Mouse (Mus musculus): ENCODE measurements around the gene Abcc4. TPM values are rescaled to one million over a fixed set of nuclear protein-coding genes. Genes with fewer than 3 reads are reported as not detected.

Abcc4 gene
- total RNA-seq, 1 experiment, result 36.5 TPM

GRCm38 (mm10) chr14:118678279-118678985 is 27.6 kb downstream of the Abcc4 start:
- no peak overlapping the region for H3K4me3 ChIP-seq (ENCODE audit: insufficient read depth in 1 of 2, low read depth in 1 of 2, low read length in 2 of 2, poor library complexity in 1 of 2, severe bottlenecking in 1 of 2)
- DNase-seq (ENCODE audit: low read depth, low spot score), result no peak
- H3K4me1 ChIP-seq (ENCODE audit: control insufficient read depth in 2 of 2, insufficient read depth in 2 of 2, low read length in 2 of 2, poor library complexity in 1 of 2), result peaks cover 5 to 32% of the 10 kb centered on the region in 2 experiments
- H3K9me3 ChIP-seq (ENCODE audit: control insufficient read depth, insufficient read depth, low read depth, low read length), result no peaks in the 10 kb centered on the region
- no peak overlapping the region for H3K27ac ChIP-seq (ENCODE audit: insufficient read depth, low read depth, low read length, poor library complexity, severe bottlenecking)
- H3K9ac ChIP-seq (ENCODE audit: insufficient read depth, low read depth, low read length, poor library complexity, severe bottlenecking), result no peak overlapping the region
- H3K36me3 ChIP-seq (ENCODE audit: control insufficient read depth, insufficient read depth, low read length, poor library complexity, severe bottlenecking), result peaks cover 4% of the 10 kb centered on the region; the same call in 1 of the 2 replicates
- in situ Hi-C loops (cut with MboI; ENCODE audit: low sequenced_read_pairs in 2 of 2, unreplicated experiment in 2 of 2), result no loop called here
- TF ChIP-seq MAFK (IDR thresholded peaks at IDR 0.05; ENCODE audit: insufficient read depth, low read depth, low read length) (no peak), ZC3H11A (IDR thresholded peaks at IDR 0.05; ENCODE audit: borderline replicate concordance, low read depth, low read length) (no peak), CHD2 (IDR thresholded peaks at IDR 0.05; ENCODE audit: low read depth, low read length) (no peak), ZNF384 (IDR thresholded peaks at IDR 0.05; ENCODE audit: low read depth, low read length) (no peak), HCFC1 (IDR thresholded peaks at IDR 0.05; ENCODE audit: borderline replicate concordance, insufficient read depth, low read length) (no peak)

GRCm38 (mm10) chr14:118676308-118676994 is 29.6 kb downstream of the Abcc4 start:
- in situ Hi-C loops (cut with MboI; ENCODE audit: low sequenced_read_pairs in 2 of 2, unreplicated experiment in 2 of 2), result no loop called here
- no peak overlapping the region for H3K27ac ChIP-seq (ENCODE audit: insufficient read depth, low read depth, low read length, poor library complexity, severe bottlenecking)
- no peak overlapping the region for H3K4me3 ChIP-seq (ENCODE audit: insufficient read depth in 1 of 2, low read depth in 1 of 2, low read length in 2 of 2, poor library complexity in 1 of 2, severe bottlenecking in 1 of 2)
- H3K9ac ChIP-seq (ENCODE audit: insufficient read depth, low read depth, low read length, poor library complexity, severe bottlenecking), result no peak overlapping the region
- TF ChIP-seq ZC3H11A (IDR thresholded peaks at IDR 0.05; ENCODE audit: borderline replicate concordance, low read depth, low read length) (no peak), MAFK (IDR thresholded peaks at IDR 0.05; ENCODE audit: insufficient read depth, low read depth, low read length) (no peak), ZNF384 (IDR thresholded peaks at IDR 0.05; ENCODE audit: low read depth, low read length) (no peak), HCFC1 (IDR thresholded peaks at IDR 0.05; ENCODE audit: borderline replicate concordance, insufficient read depth, low read length) (no peak), CHD2 (IDR thresholded peaks at IDR 0.05; ENCODE audit: low read depth, low read length) (no peak)
- peaks cover 6 to 30% of the 10 kb centered on the region in 2 experiments for H3K4me1 ChIP-seq (ENCODE audit: control insufficient read depth in 2 of 2, insufficient read depth in 2 of 2, low read length in 2 of 2, poor library complexity in 1 of 2)
- no peaks in the 10 kb centered on the region for H3K9me3 ChIP-seq (ENCODE audit: control insufficient read depth, insufficient read depth, low read depth, low read length)
- DNase-seq (ENCODE audit: low read depth, low spot score), result no peak
- H3K36me3 ChIP-seq (ENCODE audit: control insufficient read depth, insufficient read depth, low read length, poor library complexity, severe bottlenecking), result peaks cover 8% of the 10 kb centered on the region; the same call in 1 of the 2 replicates

- Histone ChIP-seq H3K27ac (ENCODE audit: insufficient read depth, low read depth, low read length, poor library complexity, severe bottlenecking) (no peak overlapping the region), H3K36me3 (ENCODE audit: control insufficient read depth, insufficient read depth, low read length, poor library complexity, severe bottlenecking) (peaks cover 5% of the 10 kb centered on the region; the same call in 1 of the 2 replicates), H3K9me3 (ENCODE audit: control insufficient read depth, insufficient read depth, low read depth, low read length) (no peaks in the 10 kb centered on the region), H3K4me3 (ENCODE audit: insufficient read depth in 1 of 2, low read depth in 1 of 2, low read length in 2 of 2, poor library complexity in 1 of 2, severe bottlenecking in 1 of 2) (no peak overlapping the region), H3K9ac (ENCODE audit: insufficient read depth, low read depth, low read length, poor library complexity, severe bottlenecking) (no peak overlapping the region), H3K4me1 (ENCODE audit: control insufficient read depth in 2 of 2, insufficient read depth in 2 of 2, low read length in 2 of 2, poor library complexity in 1 of 2) (peaks cover 6 to 32% of the 10 kb centered on the region in 2 experiments)
- in situ Hi-C loops (cut with MboI; ENCODE audit: low sequenced_read_pairs in 2 of 2, unreplicated experiment in 2 of 2), result no loop called here
- no peak for DNase-seq (ENCODE audit: low read depth, low spot score)
- TF ChIP-seq ZC3H11A (IDR thresholded peaks at IDR 0.05; ENCODE audit: borderline replicate concordance, low read depth, low read length), result no peak
- no peak for TF ChIP-seq ZNF384 (IDR thresholded peaks at IDR 0.05; ENCODE audit: low read depth, low read length)
- TF ChIP-seq CHD2 (IDR thresholded peaks at IDR 0.05; ENCODE audit: low read depth, low read length), result no peak
- no peak for TF ChIP-seq HCFC1 (IDR thresholded peaks at IDR 0.05; ENCODE audit: borderline replicate concordance, insufficient read depth, low read length)
- TF ChIP-seq MAFK (IDR thresholded peaks at IDR 0.05; ENCODE audit: insufficient read depth, low read depth, low read length), result no peak
Measured at GRCm38 (mm10) chr14:118674705-118675139, 31.3 kb downstream of the Abcc4 start.

GRCm38 (mm10) chr14:118674224-118674623 is 31.8 kb downstream of the Abcc4 start:
- H3K4me3 ChIP-seq (ENCODE audit: insufficient read depth in 1 of 2, low read depth in 1 of 2, low read length in 2 of 2, poor library complexity in 1 of 2, severe bottlenecking in 1 of 2), result no peak overlapping the region
- no peak for TF ChIP-seq ZNF384 (IDR thresholded peaks at IDR 0.05; ENCODE audit: low read depth, low read length)
- TF ChIP-seq MAFK (IDR thresholded peaks at IDR 0.05; ENCODE audit: insufficient read depth, low read depth, low read length), result no peak
- no peak for TF ChIP-seq HCFC1 (IDR thresholded peaks at IDR 0.05; ENCODE audit: borderline replicate concordance, insufficient read depth, low read length)
- no peaks in the 10 kb centered on the region for H3K9me3 ChIP-seq (ENCODE audit: control insufficient read depth, insufficient read depth, low read depth, low read length)
- no peak overlapping the region for H3K27ac ChIP-seq (ENCODE audit: insufficient read depth, low read depth, low read length, poor library complexity, severe bottlenecking)
- H3K9ac ChIP-seq (ENCODE audit: insufficient read depth, low read depth, low read length, poor library complexity, severe bottlenecking), result no peak overlapping the region
- in situ Hi-C loops (cut with MboI; ENCODE audit: low sequenced_read_pairs in 2 of 2, unreplicated experiment in 2 of 2), result no loop called here
- no peak for DNase-seq (ENCODE audit: low read depth, low spot score)
- H3K4me1 ChIP-seq (ENCODE audit: control insufficient read depth in 2 of 2, insufficient read depth in 2 of 2, low read length in 2 of 2, poor library complexity in 1 of 2), result peaks cover 6 to 32% of the 10 kb centered on the region in 2 experiments
- peaks cover 5% of the 10 kb centered on the region; the same call in 1 of the 2 replicates for H3K36me3 ChIP-seq (ENCODE audit: control insufficient read depth, insufficient read depth, low read length, poor library complexity, severe bottlenecking)
